Mouse (Mus musculus) activated CD4-positive, CD25-positive, alpha-beta regulatory T cell, adult 4 months (primary cell): Measurements from ENCODE around the gene Prm2. TPM values are rescaled to one million over a fixed set of nuclear protein-coding genes. Genes with fewer than 3 reads are reported as not detected.
"Not testable (repeated sequence)": the region's sequence is repeated elsewhere in the genome, so short reads cannot be mapped to it uniquely, and the experiment has no call there.

ENCODE experiments used
- ATAC-seq: one replicate; pipeline ENCODE4 v1.8.0; 2017
- polyA plus RNA-seq, 2 experiments: library from polyadenylated mRNA; unstranded; fragments of 100-300 nt; shearing (Covaris generic); gene quantifications; one replicate each; pipeline ENCODE4 v1.2.1; 2017

The Prm2 gene
- polyA plus RNA-seq, 2 experiments from 2014 or later: not detected

- ATAC-seq: no peak
These were observed 14.4 kb upstream of the Prm2 start for GRCm38 (mm10) chr16:10810376-10810775.

DNA sequence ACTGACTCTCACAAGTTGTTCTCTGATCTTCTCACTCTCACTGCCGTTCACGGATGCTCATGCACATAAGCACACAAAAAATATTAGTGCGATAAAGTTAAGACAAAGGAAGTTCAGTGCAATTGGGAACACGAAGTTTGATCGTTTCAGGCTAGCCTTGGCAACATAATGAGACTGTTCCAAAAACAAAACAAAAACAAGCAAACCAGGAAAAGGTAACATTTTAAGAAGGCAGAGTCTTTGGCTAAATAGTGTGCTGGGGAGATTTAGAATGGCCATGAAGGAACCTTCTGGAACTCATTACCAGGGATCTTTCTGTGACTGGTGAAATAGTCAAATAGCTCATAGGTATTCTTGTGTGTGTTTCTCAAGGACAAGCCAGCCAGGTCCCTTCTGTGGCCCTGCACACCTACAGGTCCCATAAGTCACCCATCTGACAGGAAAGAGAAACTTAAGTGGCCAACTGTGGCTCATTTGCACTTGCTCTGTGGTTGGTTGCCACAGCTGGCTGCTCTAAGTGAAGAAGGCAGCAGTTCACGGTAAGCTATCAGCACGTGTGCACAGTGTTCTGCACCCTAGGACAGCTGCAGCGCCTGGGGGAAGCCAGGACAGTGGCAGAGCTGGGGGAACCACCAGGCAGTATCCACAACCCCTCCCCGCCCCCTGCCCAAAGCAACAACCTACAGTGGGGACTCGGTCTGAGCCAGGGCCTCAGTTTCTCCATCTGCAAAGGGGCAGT is 10.0 kb upstream of the Prm2 start, which contains the start of gene Prm1:
Gene Prm1, minus strand, starts transcription at position 51 of the 739 bp plus-strand sequence.
- peak; percentile 46 for ATAC-seq

- not testable (repeated sequence) for ATAC-seq
These were observed 6.5 kb upstream of the Prm2 start for GRCm38 (mm10) chr16:10802420-10802819.

DNA sequence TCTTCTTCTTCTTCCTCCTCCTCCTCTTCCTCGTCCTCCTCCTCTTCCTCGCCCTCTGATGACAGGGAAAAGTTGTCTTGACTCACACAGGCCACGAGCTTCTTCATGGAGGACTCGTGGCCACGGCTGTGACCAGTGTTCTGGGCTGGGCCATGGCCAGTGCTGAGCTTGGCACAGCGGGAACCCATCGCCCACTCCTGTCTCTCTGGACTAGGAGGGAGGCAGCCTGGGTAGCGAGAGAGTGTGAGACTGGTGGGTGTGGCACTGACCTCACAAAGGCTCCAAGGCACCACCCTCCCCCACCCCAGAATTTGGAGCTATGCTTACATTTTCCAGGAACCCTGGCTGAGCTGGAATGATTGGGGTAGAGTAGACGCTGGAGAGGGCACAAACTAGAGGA is 5.2 kb downstream of the Prm2 start, which contains the start of gene Prm3:
Gene Prm3, minus strand, starts transcription at position 213 of the 400 bp plus-strand sequence.
- ATAC-seq: no peak

DNA sequence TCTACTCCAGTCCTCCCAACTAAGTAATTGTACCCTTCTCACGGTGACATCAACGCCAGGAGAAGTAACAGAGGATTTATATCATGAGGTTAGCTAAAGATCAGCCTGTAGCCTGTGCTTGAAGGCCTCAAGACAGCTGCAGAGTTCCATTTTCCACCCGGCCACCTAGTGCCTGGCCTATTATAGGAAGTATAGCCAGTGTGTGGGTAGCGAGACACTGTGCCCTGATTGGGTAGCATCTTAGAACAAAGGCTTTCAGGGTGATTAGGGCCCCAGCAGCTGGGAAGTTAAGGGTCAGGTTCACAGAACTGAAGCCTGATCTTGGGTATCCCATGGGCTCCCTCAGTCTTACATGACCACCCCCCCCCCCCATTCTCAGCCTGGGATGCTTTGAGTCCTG is 7.1 kb downstream of the Prm2 start:
- no peak for ATAC-seq

DNA sequence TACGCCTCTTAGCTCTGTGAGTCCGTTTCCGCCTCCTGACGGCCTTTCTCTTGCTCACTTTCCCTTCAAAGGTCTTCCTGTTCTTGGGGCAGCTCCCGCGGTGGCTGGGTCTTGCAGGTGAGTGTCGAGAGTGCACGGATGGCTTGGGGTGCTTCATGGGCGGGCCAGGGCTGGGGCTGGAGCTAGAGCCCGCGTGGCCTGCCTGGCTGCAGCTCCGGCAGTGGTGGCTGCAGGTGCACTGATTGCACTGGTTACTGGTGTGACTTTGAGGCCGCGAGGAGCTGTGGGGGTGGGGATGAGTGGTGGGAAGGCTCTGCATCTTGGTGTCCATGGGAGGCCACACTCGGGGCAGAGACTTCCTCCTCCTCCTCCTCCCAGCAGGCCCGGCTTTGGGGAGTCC is 7.7 kb downstream of the Prm2 start, which contains the start of gene Tnp2:
Gene Tnp2, minus strand, starts transcription at position 390 of the 400 bp plus-strand sequence.
- ATAC-seq: no peak

- ATAC-seq: no peak
These were observed 8.3 kb downstream of the Prm2 start for GRCm38 (mm10) chr16:10787548-10788058.

- ATAC-seq: no peak
These were observed 9.0 kb downstream of the Prm2 start for GRCm38 (mm10) chr16:10786782-10787547.

DNA sequence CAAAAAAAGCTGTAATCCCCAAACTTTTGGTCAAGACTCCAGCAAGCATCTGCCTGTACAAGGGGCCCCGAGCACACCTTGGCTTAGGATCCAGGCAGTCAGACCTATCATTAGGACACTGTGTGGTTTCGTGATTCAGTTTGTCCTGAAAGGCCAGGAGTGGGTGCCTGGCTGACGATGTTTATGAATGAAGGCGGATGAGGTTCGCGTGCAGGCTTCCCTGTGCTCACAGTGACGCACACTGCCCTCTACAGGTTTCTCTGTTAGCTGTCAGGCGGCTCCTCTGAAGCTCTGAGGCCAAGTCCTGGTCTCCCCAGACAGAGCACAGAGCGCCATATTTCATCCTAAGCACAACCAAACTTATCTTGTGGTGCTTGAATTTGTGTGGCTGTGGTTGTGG is 9.6 kb downstream of the Prm2 start:
- peak; percentile 50 for ATAC-seq

DNA sequence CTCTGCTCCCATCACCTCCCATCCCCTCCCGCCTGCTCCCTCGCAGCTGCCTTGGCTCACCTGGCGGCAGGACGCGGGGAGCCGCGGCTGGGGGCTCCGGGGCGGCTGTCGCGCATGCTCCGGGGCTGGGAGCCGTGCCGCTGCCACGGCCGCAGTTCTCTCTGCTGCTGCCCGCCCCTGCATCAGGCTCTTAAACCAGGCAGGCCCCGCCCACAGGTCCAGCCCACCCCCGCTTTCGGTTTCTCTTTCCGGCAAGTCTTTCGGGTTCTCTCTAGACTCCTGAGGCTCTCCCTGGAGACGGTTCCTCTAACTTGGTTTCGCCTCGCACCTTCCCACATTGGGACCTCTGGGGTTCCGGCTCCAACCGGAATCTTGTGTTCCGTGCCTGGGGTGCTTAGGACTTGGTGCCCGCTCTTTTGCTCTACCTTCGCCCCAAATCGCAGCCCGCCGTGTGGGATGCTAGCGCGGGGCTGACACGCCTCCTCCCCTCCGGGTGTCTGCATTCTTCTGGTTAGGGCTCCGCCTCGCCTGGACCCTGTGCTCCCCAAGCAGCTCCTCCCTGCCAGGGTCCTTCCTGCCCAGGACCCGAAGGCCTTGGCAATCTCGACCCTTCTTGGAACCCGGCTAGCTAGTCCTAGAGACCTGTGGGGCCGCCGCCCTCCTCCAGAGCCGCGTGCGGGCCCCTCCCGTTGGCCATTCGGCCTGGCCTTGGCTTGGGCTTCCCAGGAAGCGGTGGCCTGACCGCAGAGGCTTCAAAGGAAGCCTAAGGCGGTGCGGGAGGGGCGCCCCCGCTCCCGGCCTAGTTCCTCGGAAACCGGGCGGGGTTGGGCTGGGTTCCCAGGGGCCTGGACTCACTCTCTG is 10.3 kb downstream of the Prm2 start, which contains the start of gene Socs1:
Gene Socs1, minus strand, starts transcription at position 166 of the 861 bp plus-strand sequence.
- peak; percentile 37 for ATAC-seq

DNA sequence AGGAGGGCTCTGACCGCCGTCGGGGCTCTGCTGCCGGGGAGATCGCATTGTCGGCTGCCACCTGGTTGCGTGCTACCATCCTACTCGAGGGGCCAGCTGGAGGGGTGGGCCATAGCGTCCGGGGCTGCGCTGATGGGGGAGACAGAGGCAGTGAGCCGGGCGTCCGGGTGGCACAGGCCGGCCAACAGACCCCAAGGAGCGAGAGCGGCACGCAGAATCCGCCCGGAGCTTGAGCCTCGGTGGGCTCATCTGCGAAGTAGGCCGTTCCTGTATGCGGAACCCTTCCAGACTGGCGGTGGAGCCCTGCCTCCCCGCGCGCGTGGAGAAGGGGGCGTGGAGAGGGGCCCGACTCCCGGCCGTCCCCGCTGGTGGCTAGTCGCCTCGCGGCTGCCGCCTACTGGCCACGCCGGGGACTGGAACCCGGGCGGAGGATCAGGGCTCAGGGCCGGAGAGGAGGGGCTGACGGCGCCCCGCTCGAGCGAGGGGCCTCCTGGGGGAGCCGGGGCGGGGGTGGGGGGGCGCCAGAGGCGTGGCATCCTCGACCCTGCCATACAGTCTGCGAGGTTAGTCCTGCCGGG is 11.1 kb downstream of the Prm2 start:
- ATAC-seq: peak; percentile 27

GRCm38 (mm10) chr16:10783883-10784792 is 11.8 kb downstream of the Prm2 start:
- ATAC-seq: no peak

DNA sequence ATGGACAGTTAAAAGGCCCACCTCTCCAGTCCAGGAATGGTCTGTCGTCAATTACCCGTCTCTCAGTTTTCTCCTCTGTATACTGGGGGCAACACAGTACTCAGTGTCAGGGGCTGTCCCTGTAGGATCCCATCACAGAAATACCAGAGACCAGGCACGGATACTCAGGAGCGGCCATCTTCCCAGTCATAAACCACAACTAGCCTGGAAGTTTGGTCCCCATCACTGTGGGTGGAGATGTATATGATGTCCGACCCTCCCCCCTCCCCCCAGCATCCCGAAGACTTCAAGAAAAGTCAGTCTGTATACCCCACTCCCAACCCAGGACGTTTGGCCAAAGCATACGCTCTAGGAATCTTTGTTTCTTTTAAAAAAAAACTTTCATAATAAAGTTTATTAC is 12.5 kb downstream of the Prm2 start:
- ATAC-seq: no peak

DNA sequence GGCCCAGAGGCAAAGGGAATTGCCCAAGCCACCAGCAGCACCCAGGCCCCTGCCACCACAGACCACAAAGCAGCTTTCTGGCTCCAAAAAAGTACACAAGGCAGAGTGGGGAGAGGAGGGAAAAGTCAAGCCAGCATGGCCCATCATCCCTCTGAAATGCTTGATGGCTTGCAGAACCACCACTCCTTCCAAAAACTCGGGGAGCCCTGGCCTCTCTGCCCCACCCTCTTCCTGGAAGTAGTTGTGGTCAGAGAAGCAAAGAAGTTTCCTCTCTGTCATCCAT is 12.8 kb downstream of the Prm2 start:
- ATAC-seq: no peak

DNA sequence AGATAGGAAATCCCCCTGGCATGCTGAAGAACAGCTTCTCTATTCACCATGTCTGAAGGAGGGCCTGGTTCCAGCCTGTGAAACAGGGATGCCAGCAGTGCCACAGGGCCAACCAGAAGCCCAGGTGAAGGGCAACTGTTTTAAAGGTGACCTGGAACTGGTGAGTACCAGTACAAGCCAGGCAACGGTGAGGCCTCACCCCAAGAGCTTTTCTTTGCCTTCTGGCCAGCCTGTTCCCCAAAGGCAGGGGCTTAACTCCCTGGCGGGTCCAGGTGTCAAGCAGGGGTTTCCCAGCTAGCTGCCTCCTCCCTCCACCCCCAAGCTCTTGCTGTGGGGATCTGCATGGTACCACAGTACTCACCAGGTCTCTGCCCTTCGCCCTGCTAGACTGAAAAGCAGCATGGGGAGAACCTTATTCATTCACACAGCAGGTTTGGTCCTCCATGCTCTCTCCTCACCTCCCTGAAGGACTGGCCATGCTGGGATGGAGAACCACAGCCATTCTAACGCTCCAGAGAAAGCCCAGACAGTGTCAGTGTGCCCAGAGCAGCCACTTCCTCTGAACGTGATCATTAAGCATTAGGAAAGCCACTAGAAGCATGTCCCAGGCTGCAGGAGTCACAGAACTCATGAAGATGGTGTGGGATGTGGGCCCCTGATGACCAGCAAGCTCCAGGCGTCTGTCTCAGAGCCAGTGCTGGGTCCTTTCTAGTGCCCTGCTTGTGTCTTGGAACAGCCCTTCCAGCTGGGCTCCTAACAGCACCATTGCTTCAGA is 13.4 kb downstream of the Prm2 start:
- no peak for ATAC-seq

- peak; percentile 4 for ATAC-seq
These were observed 14.0 kb downstream of the Prm2 start for GRCm38 (mm10) chr16:10781862-10782371.

GRCm38 (mm10) chr16:10780631-10781120 is 15.3 kb downstream of the Prm2 start:
- no peak for ATAC-seq

DNA sequence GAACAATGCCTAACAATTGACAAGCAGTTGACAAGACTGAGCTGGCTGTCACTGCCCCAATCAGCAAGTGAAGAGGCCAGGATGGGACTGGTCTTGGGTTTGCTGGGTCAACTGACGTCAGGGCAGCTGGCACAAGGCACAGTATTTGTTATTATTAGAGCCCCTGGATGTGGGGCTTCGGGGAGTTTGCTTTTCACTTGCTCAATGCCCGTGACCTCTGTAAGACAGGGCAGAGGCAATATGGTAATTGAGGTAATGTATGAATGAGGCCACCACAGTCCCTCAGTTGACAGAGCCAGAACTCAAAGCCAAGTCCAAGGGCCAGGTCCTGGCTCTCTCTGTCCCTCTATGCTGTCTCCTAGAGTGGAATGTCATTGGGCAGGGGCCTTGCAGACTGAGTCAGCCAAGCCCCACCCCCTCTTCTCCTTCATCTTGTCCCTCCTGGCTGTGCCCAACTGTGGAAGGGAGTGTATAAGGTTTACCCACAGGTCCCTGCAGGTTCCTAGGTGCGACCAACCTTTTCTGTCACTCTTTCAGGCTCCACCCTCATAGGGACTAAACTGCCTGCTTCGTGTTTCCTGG is 18.3 kb downstream of the Prm2 start:
- ATAC-seq: no peak

DNA sequence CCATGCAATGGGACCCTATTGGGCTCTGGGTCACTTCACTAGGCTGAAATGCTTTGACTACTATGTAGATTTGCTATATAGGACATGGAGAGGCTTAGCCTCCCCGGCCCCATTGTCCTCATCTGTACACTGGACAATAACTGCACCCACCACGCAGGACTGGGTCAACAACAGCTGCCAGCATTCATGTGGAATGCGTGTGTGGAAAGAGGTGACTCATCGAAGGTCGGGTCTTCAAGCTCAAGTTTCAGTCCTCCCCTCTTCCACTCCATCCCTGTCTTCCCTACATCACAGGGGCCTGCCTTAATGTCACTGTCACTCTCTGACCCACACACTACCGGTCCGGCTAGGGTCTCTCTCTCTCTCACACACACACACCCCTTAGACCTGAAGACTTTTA is 19.6 kb downstream of the Prm2 start:
- no peak for ATAC-seq

GRCm38 (mm10) chr16:10774726-10775125 is 21.2 kb downstream of the Prm2 start:
- peak; percentile 6 for ATAC-seq
